Mouse (Mus musculus) neural tube, embryonic 12.5 days (tissue): ENCODE measurements at regions not wholly inside any gene's neighbourhood (a gene's known extent, or its start where the extent isn't known, plus 50 kb on each side); places are given as distances from the start of the nearest gene placed in this dataset.

Experiments used
- ATAC-seq: fragments of 200-750 bp; cut with Nextera tagmentation; 2 replicates; pipeline ENCODE4 v1.8.0; 2017; ENCODE audit warnings: low read depth, mild to moderate bottlenecking, moderate TSS enrichment, moderate library complexity; ENCODE audit not compliant: low FRiP score
- H3K27ac ChIP-seq: fragments of 300-500 bp; sonication (generic); 2 replicates; pipeline ENCODE4 v1.5.1; 2016
- H3K27me3 ChIP-seq: fragments of 300-500 bp; sonication (generic); replicated peaks from 2 replicates; pipeline ENCODE4 v1.6.1; 2016; ENCODE audit warnings: mild to moderate bottlenecking
- H3K36me3 ChIP-seq: fragments of 300-500 bp; sonication (generic); 2 replicates; pipeline ENCODE4 v1.6.1; 2016; ENCODE audit warnings: mild to moderate bottlenecking
- H3K4me1 ChIP-seq: fragments of 300-500 bp; sonication (generic); 2 replicates; pipeline ENCODE4 v1.6.1; 2016
- H3K4me2 ChIP-seq: fragments of 300-500 bp; sonication (generic); replicated peaks from 2 replicates; pipeline ENCODE4 v1.6.1; 2016; ENCODE audit warnings: mild to moderate bottlenecking
- H3K4me3 ChIP-seq: fragments of 300-500 bp; sonication (generic); 2 replicates; pipeline ENCODE4 v1.5.1; 2016
- H3K9ac ChIP-seq: fragments of 300-500 bp; sonication (generic); 2 replicates; pipeline ENCODE4 v1.6.1; 2016; ENCODE audit warnings: mild to moderate bottlenecking
- H3K9me3 ChIP-seq: fragments of 300-500 bp; sonication (generic); 2 replicates; pipeline ENCODE4 v1.6.1; 2016; ENCODE audit warnings: mild to moderate bottlenecking
- WGBS: fragments of 180-500 bp; shearing (Covaris S2); methylation state at CpG from one replicate; pipeline ENCODE4 v1.1.7; 2016; 5-methylcytosine and 5-hydroxymethylcytosine counted together

GRCm38 (mm10) chr12:28174078-28174477, 378.1 kb downstream of the Dcdc2c start:
- Histone ChIP-seq H3K4me1 (no peaks in the 10 kb centered on the region), H3K4me3 (no peak overlapping the region), H3K27ac (no peak overlapping the region), H3K27me3 (no peaks in the 10 kb centered on the region), H3K9me3 (no peaks in the 10 kb centered on the region), H3K36me3 (no peaks in the 10 kb centered on the region), H3K4me2 (no peak overlapping the region), H3K9ac (no peak overlapping the region)
- ATAC-seq, result no peak

- Histone ChIP-seq H3K9ac (no peak overlapping the region), H3K9me3 (no peaks in the 10 kb centered on the region), H3K36me3 (no peaks in the 10 kb centered on the region), H3K4me2 (no peak overlapping the region), H3K4me3 (no peak overlapping the region), H3K27me3 (no peaks in the 10 kb centered on the region), H3K4me1 (no peaks in the 10 kb centered on the region), H3K27ac (no peak overlapping the region)
- 83% methylated on average over 1 of the region's 1 CpGs for WGBS
- no peak for ATAC-seq
Measured at GRCm38 (mm10) chr12:28158786-28159185, 393.4 kb downstream of the Dcdc2c start.

- H3K9me3 ChIP-seq, result no peaks in the 10 kb centered on the region
- no peak for ATAC-seq
- no peak overlapping the region for H3K9ac ChIP-seq
- H3K27ac ChIP-seq, result no peak overlapping the region
- no peaks in the 10 kb centered on the region for H3K36me3 ChIP-seq
- no peaks in the 10 kb centered on the region for H3K27me3 ChIP-seq
- WGBS, result 78% methylated on average over 4 of the region's 4 CpGs
- H3K4me3 ChIP-seq, result no peak overlapping the region
- no peaks in the 10 kb centered on the region for H3K4me1 ChIP-seq
- H3K4me2 ChIP-seq, result no peak overlapping the region
Measured at GRCm38 (mm10) chr12:28150759-28151158, 401.4 kb downstream of the Dcdc2c start.

GRCm38 (mm10) chr12:28135810-28136592, 416.2 kb downstream of the Dcdc2c start:
- no peak overlapping the region for H3K27ac ChIP-seq
- H3K27me3 ChIP-seq, result no peaks in the 10 kb centered on the region
- H3K4me2 ChIP-seq, result no peak overlapping the region
- H3K4me1 ChIP-seq, result no peaks in the 10 kb centered on the region
- no peak for ATAC-seq
- H3K36me3 ChIP-seq, result no peaks in the 10 kb centered on the region
- H3K9me3 ChIP-seq, result no peaks in the 10 kb centered on the region
- H3K4me3 ChIP-seq, result no peak overlapping the region
- no peak overlapping the region for H3K9ac ChIP-seq
- WGBS, result 73% methylated on average over 4 of the region's 4 CpGs

GRCm38 (mm10) chr12:28122766-28123165, 429.4 kb downstream of the Dcdc2c start:
- no peak for ATAC-seq
- no peaks in the 10 kb centered on the region for H3K27me3 ChIP-seq
- no peaks in the 10 kb centered on the region for H3K9me3 ChIP-seq
- no peak overlapping the region for H3K4me3 ChIP-seq
- no peaks in the 10 kb centered on the region for H3K4me1 ChIP-seq
- H3K27ac ChIP-seq, result no peak overlapping the region
- H3K4me2 ChIP-seq, result no peak overlapping the region
- 70% methylated on average over 9 of the region's 9 CpGs for WGBS
- H3K36me3 ChIP-seq, result no peaks in the 10 kb centered on the region
- H3K9ac ChIP-seq, result no peak overlapping the region

GRCm38 (mm10) chr12:28120106-28120505, 432.1 kb downstream of the Dcdc2c start:
- 81% methylated on average over 3 of the region's 3 CpGs for WGBS
- no peaks in the 10 kb centered on the region for H3K27me3 ChIP-seq
- H3K9ac ChIP-seq, result no peak overlapping the region
- H3K36me3 ChIP-seq, result no peaks in the 10 kb centered on the region
- H3K9me3 ChIP-seq, result no peaks in the 10 kb centered on the region
- H3K4me1 ChIP-seq, result no peaks in the 10 kb centered on the region
- no peak for ATAC-seq
- H3K4me2 ChIP-seq, result no peak overlapping the region
- H3K27ac ChIP-seq, result no peak overlapping the region
- no peak overlapping the region for H3K4me3 ChIP-seq

- Histone ChIP-seq H3K4me1 (no peaks in the 10 kb centered on the region), H3K27ac (no peak overlapping the region), H3K4me3 (no peak overlapping the region), H3K9ac (no peak overlapping the region), H3K27me3 (no peaks in the 10 kb centered on the region), H3K36me3 (no peaks in the 10 kb centered on the region), H3K4me2 (no peak overlapping the region), H3K9me3 (no peaks in the 10 kb centered on the region)
- 92% methylated on average over 6 of the region's 6 CpGs for WGBS
- ATAC-seq, result no peak
Measured at GRCm38 (mm10) chr12:28090673-28091072, 461.5 kb downstream of the Dcdc2c start.

GRCm38 (mm10) chr12:28085460-28085859, 466.7 kb downstream of the Dcdc2c start:
- Histone ChIP-seq H3K9ac (no peak overlapping the region), H3K27me3 (no peaks in the 10 kb centered on the region), H3K4me1 (no peaks in the 10 kb centered on the region), H3K4me3 (no peak overlapping the region), H3K9me3 (no peaks in the 10 kb centered on the region), H3K4me2 (no peak overlapping the region), H3K27ac (no peak overlapping the region), H3K36me3 (no peaks in the 10 kb centered on the region)
- ATAC-seq, result no peak
- WGBS, result 73% methylated on average over 4 of the region's 4 CpGs

GRCm38 (mm10) chr12:28076606-28077005, 475.6 kb downstream of the Dcdc2c start:
- H3K9me3 ChIP-seq, result no peaks in the 10 kb centered on the region

GRCm38 (mm10) chr12:28068584-28068983, 483.6 kb downstream of the Dcdc2c start:
- H3K36me3 ChIP-seq, result no peaks in the 10 kb centered on the region
- no peaks in the 10 kb centered on the region for H3K27me3 ChIP-seq
- no peak overlapping the region for H3K4me3 ChIP-seq
- 51% methylated on average over 2 of the region's 2 CpGs for WGBS
- no peaks in the 10 kb centered on the region for H3K9me3 ChIP-seq
- no peaks in the 10 kb centered on the region for H3K4me1 ChIP-seq
- ATAC-seq, result no peak
- no peak overlapping the region for H3K4me2 ChIP-seq
- H3K9ac ChIP-seq, result no peak overlapping the region
- no peak overlapping the region for H3K27ac ChIP-seq

More at GRCm38 (mm10) chr12:28076606-28077005, 475.6 kb downstream of the Dcdc2c start:
- no peaks in the 10 kb centered on the region for H3K4me1 ChIP-seq
- no peaks in the 10 kb centered on the region for H3K27me3 ChIP-seq
- 78% methylated on average over 3 of the region's 3 CpGs for WGBS
- no peaks in the 10 kb centered on the region for H3K36me3 ChIP-seq
- no peak overlapping the region for H3K4me2 ChIP-seq
- ATAC-seq, result no peak
- H3K4me3 ChIP-seq, result no peak overlapping the region
- no peak overlapping the region for H3K9ac ChIP-seq
- no peak overlapping the region for H3K27ac ChIP-seq

- Histone ChIP-seq H3K9ac (no peak overlapping the region), H3K4me1 (peaks cover 7% of the 10 kb centered on the region; the same call in 1 of the 2 replicates), H3K4me2 (no peak overlapping the region), H3K36me3 (no peaks in the 10 kb centered on the region), H3K27me3 (no peaks in the 10 kb centered on the region), H3K27ac (no peak overlapping the region), H3K4me3 (no peak overlapping the region), H3K9me3 (no peaks in the 10 kb centered on the region)
- WGBS, result 86% methylated on average over 6 of the region's 6 CpGs
- ATAC-seq, result no peak
Measured at GRCm38 (mm10) chr12:28060281-28060680, 491.9 kb downstream of the Dcdc2c start.

- peak; percentile 89 for ATAC-seq
- H3K27ac ChIP-seq, result no peak overlapping the region
- WGBS, result 42% methylated on average over 4 of the region's 4 CpGs
- no peak overlapping the region for H3K4me2 ChIP-seq
- no peaks in the 10 kb centered on the region for H3K36me3 ChIP-seq
- no peak overlapping the region for H3K4me3 ChIP-seq
- H3K9me3 ChIP-seq, result no peaks in the 10 kb centered on the region
- no peaks in the 10 kb centered on the region for H3K27me3 ChIP-seq
- peaks cover 8% of the 10 kb centered on the region; the same call in 1 of the 2 replicates for H3K4me1 ChIP-seq
- no peak overlapping the region for H3K9ac ChIP-seq
Measured at GRCm38 (mm10) chr12:28055518-28056280, 496.5 kb downstream of the Dcdc2c start.
